Mouse (Mus musculus): ENCODE results near the gene Nrip3. TPM values are rescaled to one million over a fixed set of nuclear protein-coding genes. Genes with fewer than 3 reads are reported as not detected.

Gene Nrip3
- polyA plus RNA-seq (2012; rRNA removed) = 0.51 and 0.82 TPM in 2 replicates

GRCm38 (mm10) chr7:109781470-109782203, at the start of gene Nrip3:
TSS of gene Nrip3 (minus strand) at chr7:109782025.

GRCm38 (mm10) chr7:109752008-109752925, 29.6 kb downstream of the Nrip3 start, which contains the start of gene Tmem9b:
TSS of gene Tmem9b (minus strand) at chr7:109752875.

GRCm38 (mm10) chr7:109731626-109732025, 50.2 kb downstream of the Nrip3 start, which contains the start of gene Ascl3:
TSS of gene Ascl3 (minus strand) at chr7:109731726.

DNA sequence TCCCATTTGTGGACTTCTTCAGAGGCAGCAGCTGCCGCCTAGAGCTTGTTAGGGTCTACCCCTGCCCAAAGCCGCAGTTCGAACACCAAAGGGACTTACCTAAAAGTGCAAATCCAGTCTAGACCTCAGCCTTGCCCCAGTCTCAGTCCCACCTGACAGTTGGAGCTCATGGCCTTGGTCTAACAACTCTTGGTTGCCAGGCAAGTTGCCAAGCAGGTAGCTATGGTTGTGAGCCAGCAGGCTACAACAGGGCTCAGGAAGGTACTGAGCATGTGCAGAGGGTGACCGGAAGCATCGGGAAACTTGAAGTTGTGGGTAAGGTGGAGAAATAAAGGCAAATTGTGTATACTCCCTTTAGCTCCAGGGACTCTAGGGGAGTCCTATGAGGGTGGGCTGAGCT, 58.1 kb downstream of the Nrip3 start, which contains the start of gene BC051019:
Gene BC051019, minus strand, starts transcription at position 154 of the 400 bp plus-strand sequence.

Other genes starting within 250 kb of the Nrip3 start
- 21.3 and 39.9 TPM in 2 replicates for gene St5, start 78.4 kb downstream of the Nrip3 start, polyA plus RNA-seq (2012; rRNA removed)
- gene Akip1, start 78.3 kb downstream of the Nrip3 start, polyA plus RNA-seq (2012; rRNA removed) = 19.0 and 19.3 TPM in 2 replicates
- 0.10 TPM in 1 of 2 replicates, not detected in the other for gene BC051019, start 58.2 kb downstream of the Nrip3 start, polyA plus RNA-seq (2012; rRNA removed)
- gene Ascl3, start 50.3 kb downstream of the Nrip3 start, polyA plus RNA-seq (2012; rRNA removed) = not detected in 2 replicates
- 23.5 and 27.3 TPM in 2 replicates for gene Tmem9b, start 29.1 kb downstream of the Nrip3 start, polyA plus RNA-seq (2012; rRNA removed)
- 1.2 and 1.7 TPM in 2 replicates for gene Scube2, start 83.7 kb upstream of the Nrip3 start, polyA plus RNA-seq (2012; rRNA removed)
- 67.1 and 99.8 TPM in 2 replicates for gene Dennd5a, start 178.4 kb upstream of the Nrip3 start, polyA plus RNA-seq (2012; rRNA removed)
- gene Tmem41b, start 204.9 kb upstream of the Nrip3 start, polyA plus RNA-seq (2012; rRNA removed) = 28.8 and 54.6 TPM in 2 replicates
- 74.9 and 97.2 TPM in 2 replicates for gene Ipo7, start 236.2 kb upstream of the Nrip3 start, polyA plus RNA-seq (2012; rRNA removed)

All from central nervous system, embryonic 11.5 days (tissue).